ENCODE assay signal across 12 mouse cellular contexts in the genomic region with DNA sequence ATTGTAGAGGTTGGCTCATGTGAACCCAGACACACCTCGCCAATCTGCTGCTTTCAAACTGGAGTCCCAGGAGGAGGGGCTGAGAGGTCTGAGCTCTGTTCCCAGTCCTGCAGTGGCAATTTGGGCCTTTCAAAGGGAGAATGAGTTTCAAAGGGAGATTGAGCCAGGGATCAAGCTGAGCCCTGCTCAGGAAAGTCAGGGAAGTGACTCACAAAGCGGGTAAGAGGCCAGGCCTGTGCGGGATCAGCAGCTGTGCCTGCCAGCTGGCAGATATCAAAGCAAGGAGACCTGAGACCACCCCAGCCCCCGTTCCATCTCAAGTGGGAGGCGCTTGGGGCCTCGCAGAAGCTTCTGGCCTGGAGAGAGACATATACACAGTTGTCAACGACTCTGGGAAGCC. TPM values are rescaled to one million over a fixed set of nuclear protein-coding genes. Genes with fewer than 3 reads are reported as not detected.
A peak's percentile ranks its signal among the peaks of the same experiment; 100 is the strongest.
DNase-seq lines count a peak whose midpoint lies in the region; ATAC-seq and TF ChIP-seq lines count a peak whose summit lies in the region.
"Had no signal": no experiment of that assay in that cellular context is flagged by ENCODE, and none has a peak within 500 bp of the region (broad histone marks: within the 10 kb centered on the region; RNA-seq: fewer than 3 reads in every experiment).

No protein-coding gene starts in this region.

- TF ChIP-seq CTCF in hindbrain, postnatal 0 days (IDR thresholded peaks at IDR 0.05; ENCODE audit: low read depth): no peak

- peaks cover 36% of the 10 kb centered on the region for H3K27me3 ChIP-seq in heart, embryonic 13.5 days (replicated peaks)
- no peaks in the 10 kb centered on the region for H3K27me3 ChIP-seq in embryonic facial prominence, embryonic 12.5 days
- H3K27me3 ChIP-seq in hindbrain, postnatal 0 days (ENCODE audit: insufficient read depth, low read length): no peaks in the 10 kb centered on the region
- H3K27me3 ChIP-seq in neural tube, embryonic 13.5 days: no peaks in the 10 kb centered on the region

- H3K36me3 ChIP-seq in heart, embryonic 13.5 days: no peaks in the 10 kb centered on the region
- H3K36me3 ChIP-seq in embryonic facial prominence, embryonic 12.5 days: no peaks in the 10 kb centered on the region
- no peaks in the 10 kb centered on the region for H3K36me3 ChIP-seq in hindbrain, postnatal 0 days (ENCODE audit: insufficient read depth, low read length)
- no peaks in the 10 kb centered on the region for H3K36me3 ChIP-seq in neural tube, embryonic 13.5 days

- no peak overlapping the region for H3K27ac ChIP-seq in heart, embryonic 13.5 days (replicated peaks)
- peak overlapping the region; percentile 46 for H3K27ac ChIP-seq in embryonic facial prominence, embryonic 12.5 days
- peak overlapping the region; percentile 26; the same call in 1 of the 2 replicates for H3K27ac ChIP-seq in hindbrain, postnatal 0 days
- peak overlapping the region; percentile 96 for H3K27ac ChIP-seq in neural tube, embryonic 13.5 days (replicated peaks)

- DNase-seq in heart, adult 11 months: no peak
- peak; percentile 53 for DNase-seq in hindbrain, postnatal 0 days (ENCODE audit: low spot score)
- DNase-seq in thymus, postnatal 25 days: no peak
- DNase-seq: right cerebral cortex, postnatal 25 days had no signal

- peaks cover 8% of the 10 kb centered on the region for H3K4me1 ChIP-seq in heart, embryonic 13.5 days
- H3K4me1 ChIP-seq in embryonic facial prominence, embryonic 12.5 days: peaks cover 15% of the 10 kb centered on the region; the same call in 1 of the 2 replicates
- peaks cover 35% of the 10 kb centered on the region for H3K4me1 ChIP-seq in hindbrain, postnatal 0 days (ENCODE audit: insufficient read depth, low read length)
- peaks cover 80% of the 10 kb centered on the region for H3K4me1 ChIP-seq in neural tube, embryonic 13.5 days (replicated peaks)

- WGBS in heart, embryonic 13.5 days: 13% methylated on average over 7 of the region's 7 CpGs
- 21% methylated on average over 7 of the region's 7 CpGs for WGBS in embryonic facial prominence, embryonic 12.5 days
- 10% methylated on average over 7 of the region's 7 CpGs for WGBS in hindbrain, postnatal 0 days
- 12% methylated on average over 7 of the region's 7 CpGs for WGBS in neural tube, embryonic 13.5 days

- no peak overlapping the region for H3K4me3 ChIP-seq in heart, embryonic 13.5 days
- no peak overlapping the region for H3K4me3 ChIP-seq in embryonic facial prominence, embryonic 12.5 days
- no peak overlapping the region for H3K4me3 ChIP-seq in hindbrain, postnatal 0 days (ENCODE audit: low read length)
- H3K4me3 ChIP-seq in neural tube, embryonic 13.5 days: no peak overlapping the region
- H3K4me3 ChIP-seq: erythroblast, embryonic 14.5 days had no signal

- ATAC-seq in heart, embryonic 13.5 days (ENCODE audit: extremely low read depth, insufficient number of reproducible peaks, low FRiP score, low TSS enrichment): no peak
- no peak for ATAC-seq in embryonic facial prominence, embryonic 12.5 days (ENCODE audit: insufficient number of reproducible peaks, insufficient read depth, low FRiP score, low TSS enrichment)
- ATAC-seq in hindbrain, postnatal 0 days: no peak
- ATAC-seq in neural tube, embryonic 13.5 days (ENCODE audit: low read depth): no peak
- ATAC-seq in frontal cortex, adult (ENCODE audit: low TSS enrichment): no peak
- ATAC-seq in monocyte, adult 5-6 weeks (replicated peaks; ENCODE audit: insufficient number of reproducible peaks, low FRiP score, low TSS enrichment, poor library complexity, severe bottlenecking): no peak
- ATAC-seq: activated CD4-positive, CD25-positive, alpha-beta regulatory T cell, adult 4 months; lung, postnatal 0 days had no signal

- H3K4me2 ChIP-seq in heart, embryonic 13.5 days: no peak overlapping the region
- H3K4me2 ChIP-seq in embryonic facial prominence, embryonic 12.5 days (replicated peaks): no peak overlapping the region
- H3K4me2 ChIP-seq in hindbrain, postnatal 0 days (ENCODE audit: low read depth, low read length): no peak overlapping the region
- H3K4me2 ChIP-seq in neural tube, embryonic 13.5 days: peak overlapping the region; percentile 21; the same call in 1 of the 2 replicates

- no peaks in the 10 kb centered on the region for H3K9me3 ChIP-seq in heart, embryonic 13.5 days
- H3K9me3 ChIP-seq in embryonic facial prominence, embryonic 12.5 days: peaks cover 3% of the 10 kb centered on the region; the same call in 1 of the 2 replicates
- no peaks in the 10 kb centered on the region for H3K9me3 ChIP-seq in hindbrain, postnatal 0 days (ENCODE audit: low read length)
- H3K9me3 ChIP-seq in neural tube, embryonic 13.5 days: no peaks in the 10 kb centered on the region

- peak overlapping the region; percentile 29; the same call in 1 of the 2 replicates for H3K9ac ChIP-seq in heart, embryonic 13.5 days
- H3K9ac ChIP-seq in embryonic facial prominence, embryonic 12.5 days: no peak overlapping the region
- H3K9ac ChIP-seq in hindbrain, postnatal 0 days (replicated peaks; ENCODE audit: low read length): no peak overlapping the region
- H3K9ac ChIP-seq in neural tube, embryonic 13.5 days: 0 out of 2 replicates have a peak overlapping the region, but pooled peaks have one; percentile 43

RNA-seq across cellular contexts. Expression of a gene that starts 8.5 kb away (rescaled TPM):
- polyA plus RNA-seq in heart, embryonic 13.5 days (2015; fragmentation: Nextera tagmentation; extraction: Ambion mirVana): 3.2 and 3.5 TPM in 2 replicates
- polyA plus RNA-seq in embryonic facial prominence, embryonic 12.5 days (2016; fragmentation: Nextera tagmentation; extraction: Ambion mirVana): 52.8 and 62.3 TPM in 2 replicates
- 170 and 187 TPM in 2 replicates for total RNA-seq in hindbrain, postnatal 0 days (2014; rRNA removed)
- polyA plus RNA-seq in hindbrain, postnatal 0 days (2015; fragmentation: Nextera tagmentation; extraction: Ambion mirVana): 157 and 161 TPM in 2 replicates
- 315 and 316 TPM in 2 replicates for polyA plus RNA-seq in neural tube, embryonic 13.5 days (2015; fragmentation: Nextera tagmentation; extraction: Ambion mirVana)
- 0.32 TPM in 1 of 3 replicates, not detected in the others for total RNA-seq in monocyte, adult 5-6 weeks (2017)
- polyA plus RNA-seq: activated CD4-positive, CD25-positive, alpha-beta regulatory T cell, adult 4 months; erythroblast, embryonic 14.5 days had no signal

Comparison
In these comparisons a context has a peak if more than half of its experiments do, and no peak if none do; other contexts are left out.
1. H3K9ac ChIP-seq: peak in heart, embryonic 13.5 days (single experiment) and neural tube, embryonic 13.5 days (single experiment); none in embryonic facial prominence, embryonic 12.5 days (single experiment) and hindbrain, postnatal 0 days (single experiment).
2. RNA of a gene that starts 8.5 kb away (polyA plus RNA-seq): 315 to 316 TPM in neural tube, embryonic 13.5 days, 157 to 161 TPM in hindbrain, postnatal 0 days and 52.8 to 62.3 TPM in embryonic facial prominence, embryonic 12.5 days; 3.2 to 3.5 TPM in heart, embryonic 13.5 days; every median in the first group is over 10 times any median in the second.